Mouse (Mus musculus): ENCODE results near the gene Dpp10.

- TF ChIP-seq POLR2A (IDR thresholded peaks at IDR 0.05; ENCODE audit: low read depth, low read length) = no peak
- no peak for TF ChIP-seq CTCF (conservative IDR thresholded peaks at IDR 0.05; ENCODE audit: insufficient read depth, insufficient read length, low read depth, low read length)
Measured at GRCm38 (mm10) chr1:123924905-123925304, 120.5 kb downstream of the Dpp10 start.

All from kidney, adult 2 months (tissue).